ENCODE assay signal across 24 mouse cellular contexts in the genomic region with DNA sequence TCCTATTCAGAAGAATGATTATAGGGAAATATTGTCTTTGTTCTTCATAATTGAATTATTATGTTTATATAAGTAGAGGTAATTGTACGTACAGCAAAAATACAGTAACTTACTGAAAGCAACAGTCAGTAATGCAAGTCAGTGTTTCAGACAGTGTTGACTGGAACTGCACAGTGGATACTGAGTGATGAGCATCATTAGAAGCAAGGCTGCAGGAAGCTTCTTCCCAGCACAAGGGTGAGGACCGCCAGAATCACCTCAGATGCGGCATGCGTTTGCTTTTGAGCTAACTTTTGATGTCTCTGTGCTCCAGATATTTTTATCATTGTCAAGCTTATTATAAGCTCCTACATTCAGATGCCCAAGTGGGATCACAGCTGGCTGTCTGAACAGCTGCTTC.
DNase-seq lines count a peak whose midpoint lies in the region; ATAC-seq lines count a peak whose summit lies in the region.
"Had no signal": no experiment of that assay in that cellular context is flagged by ENCODE, and none has a peak within 500 bp of the region (broad histone marks: within the 10 kb centered on the region; RNA-seq: fewer than 3 reads in every experiment).

No protein-coding gene starts in this region.

- H3K9me3 ChIP-seq in embryonic facial prominence, embryonic 14.5 days (ENCODE audit: control insufficient read depth, low read length) = no peaks in the 10 kb centered on the region
- H3K9me3 ChIP-seq in embryonic facial prominence, embryonic 10.5 days = no peaks in the 10 kb centered on the region
- no peaks in the 10 kb centered on the region for H3K9me3 ChIP-seq in forebrain, embryonic 14.5 days (replicated peaks; ENCODE audit: control insufficient read depth, low read length)
- H3K9me3 ChIP-seq in forebrain, embryonic 11.5 days (ENCODE audit: control insufficient read depth, low read length) = no peaks in the 10 kb centered on the region
- no peaks in the 10 kb centered on the region for H3K9me3 ChIP-seq in midbrain, embryonic 16.5 days (replicated peaks; ENCODE audit: control insufficient read depth, low read length, poor library complexity, severe bottlenecking)
- H3K9me3 ChIP-seq in midbrain, embryonic 11.5 days (ENCODE audit: control insufficient read depth, low read length) = no peaks in the 10 kb centered on the region
- H3K9me3 ChIP-seq: embryonic facial prominence, embryonic 13.5 days; forebrain, embryonic 15.5 days had no signal

- no peak overlapping the region for H3K27ac ChIP-seq in embryonic facial prominence, embryonic 14.5 days (replicated peaks; ENCODE audit: low read depth, low read length)
- H3K27ac ChIP-seq in embryonic facial prominence, embryonic 10.5 days (replicated peaks) = no peak overlapping the region
- H3K27ac ChIP-seq in forebrain, embryonic 14.5 days (ENCODE audit: low read depth, low read length) = no peak overlapping the region
- no peak overlapping the region for H3K27ac ChIP-seq in forebrain, embryonic 11.5 days (ENCODE audit: low read depth, low read length)
- no peak overlapping the region for H3K27ac ChIP-seq in midbrain, embryonic 16.5 days (ENCODE audit: low read length)
- H3K27ac ChIP-seq in midbrain, embryonic 11.5 days (ENCODE audit: low read depth, low read length) = no peak overlapping the region
- H3K27ac ChIP-seq: embryonic facial prominence, embryonic 13.5 days; forebrain, embryonic 15.5 days had no signal

- H3K9ac ChIP-seq in embryonic facial prominence, embryonic 14.5 days (ENCODE audit: low read depth, low read length) = no peak overlapping the region
- no peak overlapping the region for H3K9ac ChIP-seq in forebrain, embryonic 14.5 days (ENCODE audit: low read length)
- H3K9ac ChIP-seq in forebrain, embryonic 11.5 days (ENCODE audit: low read length) = no peak overlapping the region
- H3K9ac ChIP-seq in midbrain, embryonic 16.5 days (ENCODE audit: low read depth, low read length) = no peak overlapping the region
- no peak overlapping the region for H3K9ac ChIP-seq in midbrain, embryonic 11.5 days (ENCODE audit: low read length)
- H3K9ac ChIP-seq: embryonic facial prominence, embryonic 13.5 days; forebrain, embryonic 15.5 days; forebrain, postnatal 0 days had no signal

- ATAC-seq in embryonic facial prominence, embryonic 14.5 days (ENCODE audit: low read depth) = no peak
- no peak for ATAC-seq in forebrain, embryonic 14.5 days
- ATAC-seq in forebrain, embryonic 11.5 days (replicated peaks; ENCODE audit: low FRiP score) = no peak
- peak; percentile 64; the same call in 1 of the 2 replicates for ATAC-seq in midbrain, embryonic 16.5 days
- ATAC-seq in midbrain, embryonic 11.5 days (ENCODE audit: low FRiP score) = no peak
- ATAC-seq: activated CD4-positive, CD25-positive, alpha-beta regulatory T cell, adult 4 months; CD4-positive, CD25-positive, alpha-beta regulatory T cell, adult 4 months; forebrain, embryonic 15.5 days; forebrain, postnatal 0 days; Patski had no signal

- H3K36me3 ChIP-seq in embryonic facial prominence, embryonic 14.5 days (ENCODE audit: control insufficient read depth, insufficient read depth, low read length) = no peaks in the 10 kb centered on the region
- H3K36me3 ChIP-seq in embryonic facial prominence, embryonic 10.5 days (replicated peaks) = no peaks in the 10 kb centered on the region
- H3K36me3 ChIP-seq in forebrain, embryonic 14.5 days (ENCODE audit: control insufficient read depth, insufficient read depth, low read length) = no peaks in the 10 kb centered on the region
- H3K36me3 ChIP-seq in forebrain, embryonic 11.5 days (ENCODE audit: control insufficient read depth, insufficient read depth, low read length) = no peaks in the 10 kb centered on the region
- H3K36me3 ChIP-seq in midbrain, embryonic 16.5 days (ENCODE audit: control insufficient read depth, insufficient read depth, low read length) = no peaks in the 10 kb centered on the region
- no peaks in the 10 kb centered on the region for H3K36me3 ChIP-seq in midbrain, embryonic 11.5 days (ENCODE audit: control insufficient read depth, insufficient read depth, low read length)
- H3K36me3 ChIP-seq: embryonic facial prominence, embryonic 13.5 days; forebrain, embryonic 15.5 days; G1E had no signal

- no peaks in the 10 kb centered on the region for H3K4me1 ChIP-seq in embryonic facial prominence, embryonic 14.5 days (ENCODE audit: control insufficient read depth, insufficient read depth, low read length)
- H3K4me1 ChIP-seq in embryonic facial prominence, embryonic 10.5 days = no peaks in the 10 kb centered on the region
- no peaks in the 10 kb centered on the region for H3K4me1 ChIP-seq in forebrain, embryonic 14.5 days (ENCODE audit: control insufficient read depth, insufficient read depth, low read length)
- no peaks in the 10 kb centered on the region for H3K4me1 ChIP-seq in forebrain, embryonic 11.5 days (replicated peaks; ENCODE audit: control insufficient read depth, insufficient read depth, low read length)
- no peaks in the 10 kb centered on the region for H3K4me1 ChIP-seq in midbrain, embryonic 16.5 days (ENCODE audit: control insufficient read depth, insufficient read depth, low read length)
- H3K4me1 ChIP-seq in midbrain, embryonic 11.5 days (ENCODE audit: control insufficient read depth, insufficient read depth, low read length) = no peaks in the 10 kb centered on the region
- H3K4me1 ChIP-seq: embryonic facial prominence, embryonic 13.5 days; forebrain, embryonic 15.5 days had no signal

- no peaks in the 10 kb centered on the region for H3K27me3 ChIP-seq in embryonic facial prominence, embryonic 14.5 days (replicated peaks; ENCODE audit: control insufficient read depth, insufficient read depth, low read length)
- H3K27me3 ChIP-seq in embryonic facial prominence, embryonic 10.5 days (replicated peaks; ENCODE audit: low read depth, poor library complexity, severe bottlenecking) = no peaks in the 10 kb centered on the region
- H3K27me3 ChIP-seq in forebrain, embryonic 14.5 days (replicated peaks; ENCODE audit: control insufficient read depth, insufficient read depth, low read length) = no peaks in the 10 kb centered on the region
- H3K27me3 ChIP-seq in forebrain, embryonic 11.5 days (ENCODE audit: control insufficient read depth, insufficient read depth, low read length) = no peaks in the 10 kb centered on the region
- H3K27me3 ChIP-seq in midbrain, embryonic 16.5 days (ENCODE audit: control insufficient read depth, insufficient read depth, low read depth, low read length) = no peaks in the 10 kb centered on the region
- no peaks in the 10 kb centered on the region for H3K27me3 ChIP-seq in midbrain, embryonic 11.5 days (ENCODE audit: control insufficient read depth, insufficient read depth, low read length)
- H3K27me3 ChIP-seq: CH12.LX; embryonic facial prominence, embryonic 13.5 days; forebrain, embryonic 15.5 days; Patski had no signal

- peak; percentile 4 for DNase-seq in embryonic facial prominence, embryonic 14.5 days (ENCODE audit: low spot score)
- DNase-seq in embryonic facial prominence, embryonic 10.5 days (ENCODE audit: low spot score) = no peak
- peak; percentile 15 for DNase-seq in forebrain, embryonic 14.5 days (ENCODE audit: low spot score)
- no peak for DNase-seq in forebrain, embryonic 11.5 days (ENCODE audit: low spot score)
- DNase-seq in midbrain, embryonic 11.5 days (ENCODE audit: low spot score, missing footprints) = no peak
- no peak for DNase-seq in right cerebral cortex, postnatal 25 days
- DNase-seq: adrenal gland, adult 8-10 months; adrenal gland, postnatal 14 days; adrenal gland, postnatal 36 days; B cell, adult 2 months; cerebellum, adult 11-12 months; cerebellum, adult 2 months; cerebellum, adult 9-10 months; cerebellum, postnatal 10 days; cerebellum, postnatal 25 days; forebrain, postnatal 0 days had no signal

- H3K4me2 ChIP-seq in embryonic facial prominence, embryonic 14.5 days (ENCODE audit: low read depth, low read length) = no peak overlapping the region
- H3K4me2 ChIP-seq in forebrain, embryonic 14.5 days (ENCODE audit: low read length) = no peak overlapping the region
- H3K4me2 ChIP-seq in forebrain, embryonic 11.5 days (ENCODE audit: low read depth, low read length, severe bottlenecking) = no peak overlapping the region
- no peak overlapping the region for H3K4me2 ChIP-seq in midbrain, embryonic 16.5 days (ENCODE audit: low read length)
- no peak overlapping the region for H3K4me2 ChIP-seq in midbrain, embryonic 11.5 days
- H3K4me2 ChIP-seq: embryonic facial prominence, embryonic 13.5 days; forebrain, embryonic 15.5 days had no signal

- 83% methylated on average over 4 of the region's 4 CpGs for WGBS in embryonic facial prominence, embryonic 14.5 days
- 96% methylated on average over 4 of the region's 4 CpGs for WGBS in embryonic facial prominence, embryonic 10.5 days
- 88% methylated on average over 4 of the region's 4 CpGs for WGBS in forebrain, embryonic 14.5 days
- WGBS in forebrain, embryonic 11.5 days = 91% methylated on average over 4 of the region's 4 CpGs
- WGBS in midbrain, embryonic 16.5 days = 73% methylated on average over 4 of the region's 4 CpGs
- 94% methylated on average over 4 of the region's 4 CpGs for WGBS in midbrain, embryonic 11.5 days

- H3K4me3 ChIP-seq in embryonic facial prominence, embryonic 14.5 days (ENCODE audit: low read depth, low read length) = no peak overlapping the region
- H3K4me3 ChIP-seq in embryonic facial prominence, embryonic 10.5 days = no peak overlapping the region
- H3K4me3 ChIP-seq in forebrain, embryonic 14.5 days (ENCODE audit: low read depth, low read length) = no peak overlapping the region
- no peak overlapping the region for H3K4me3 ChIP-seq in forebrain, embryonic 11.5 days (ENCODE audit: low read depth, low read length)
- no peak overlapping the region for H3K4me3 ChIP-seq in midbrain, embryonic 16.5 days (ENCODE audit: low read depth, low read length)
- H3K4me3 ChIP-seq in midbrain, embryonic 11.5 days (ENCODE audit: low read depth, low read length) = no peak overlapping the region
- H3K4me3 ChIP-seq: embryonic facial prominence, embryonic 13.5 days; forebrain, embryonic 15.5 days had no signal

Comparison
In these comparisons a context has a peak if more than half of its experiments do, and no peak if none do; other contexts are left out.
1. DNase-seq: peak in embryonic facial prominence, embryonic 14.5 days (single experiment) and forebrain, embryonic 14.5 days (single experiment); none in embryonic facial prominence, embryonic 10.5 days (single experiment), forebrain, embryonic 11.5 days (single experiment), midbrain, embryonic 11.5 days (single experiment) and right cerebral cortex, postnatal 25 days (single experiment).